Mouse (Mus musculus) erythroblast, embryonic 14.5 days (primary cell): ENCODE results near the gene Fgfr2.

ENCODE experiments used
- GATA1 ChIP-seq: IDR thresholded peaks from 2 replicates; pipeline ENCODE4 v1.6.1; 2012; ENCODE audit warnings: low read length, inconsistent platforms, mixed read lengths
- TAL1 ChIP-seq: IDR thresholded peaks from 3 replicates; pipeline ENCODE4 v1.6.1; 2012; ENCODE audit warnings: low read length, inconsistent platforms, mixed read lengths

DNA sequence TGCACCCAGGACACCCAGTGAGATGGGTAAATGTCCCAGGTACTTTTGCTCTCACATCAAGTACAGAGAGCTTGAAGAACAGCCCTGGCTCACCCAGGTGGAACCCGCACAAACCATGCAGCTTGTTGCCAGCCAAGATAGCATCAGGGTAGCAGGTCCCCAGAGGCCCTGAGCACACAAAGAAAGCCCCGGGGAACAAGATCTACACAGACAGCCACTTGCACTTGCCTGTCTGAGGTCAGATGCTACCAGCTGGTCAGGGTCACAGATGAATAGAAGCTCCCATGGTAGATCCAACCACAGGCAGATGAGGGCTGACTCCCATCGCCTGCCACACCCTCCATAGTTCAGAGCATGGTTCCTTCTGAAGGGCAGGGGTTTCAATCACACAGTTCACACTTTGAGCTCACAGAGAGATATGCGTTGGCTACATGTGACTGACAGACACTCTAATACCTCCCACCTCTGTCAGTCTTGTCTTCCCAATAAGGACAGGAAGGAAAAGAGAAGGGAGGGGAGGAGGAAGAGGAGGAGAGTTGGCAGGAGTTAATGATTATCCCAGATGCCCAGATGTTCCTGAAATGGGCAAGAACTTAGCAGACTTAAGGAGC is 642.3 kb downstream of the Fgfr2 start:
- TF ChIP-seq TAL1 (no peak), GATA1 (no peak)
